Mouse (Mus musculus) right cerebral cortex, postnatal 25 days (tissue): Measurements from ENCODE around the gene Abhd16b.

Source experiments
- DNase-seq: peaks from one replicate; pipeline ENCODE4 v3.0.0; 2022

Abhd16b gene

GRCm38 (mm10) chr2:181493156-181493927, at the start of gene Abhd16b:
Gene Abhd16b (plus strand): TSS chr2:181493206.
- DNase-seq = no peak

DNA sequence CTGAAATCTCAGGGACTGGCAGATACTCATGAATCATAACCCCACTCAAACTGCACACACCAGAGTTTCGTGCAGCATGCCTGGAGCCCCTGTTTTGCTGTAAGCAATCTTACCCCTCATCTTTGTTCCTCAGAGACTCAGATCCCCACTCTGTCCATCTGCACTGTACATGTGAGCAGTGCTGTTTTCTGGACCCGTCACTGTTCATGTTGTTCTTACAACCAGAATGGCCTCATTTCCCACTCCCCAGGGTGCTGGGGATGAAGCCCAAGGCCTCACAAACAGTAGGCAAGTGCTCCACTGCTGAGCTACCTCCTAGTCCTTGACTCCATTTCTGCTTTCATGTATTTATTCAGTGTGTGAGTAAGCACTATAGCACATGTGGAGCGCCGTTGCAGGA, 40.8 kb upstream of the Abhd16b start:
- DNase-seq = no peak

- no peak for DNase-seq
Observed at GRCm38 (mm10) chr2:181453274-181453673, 39.7 kb upstream of the Abhd16b start.

DNA sequence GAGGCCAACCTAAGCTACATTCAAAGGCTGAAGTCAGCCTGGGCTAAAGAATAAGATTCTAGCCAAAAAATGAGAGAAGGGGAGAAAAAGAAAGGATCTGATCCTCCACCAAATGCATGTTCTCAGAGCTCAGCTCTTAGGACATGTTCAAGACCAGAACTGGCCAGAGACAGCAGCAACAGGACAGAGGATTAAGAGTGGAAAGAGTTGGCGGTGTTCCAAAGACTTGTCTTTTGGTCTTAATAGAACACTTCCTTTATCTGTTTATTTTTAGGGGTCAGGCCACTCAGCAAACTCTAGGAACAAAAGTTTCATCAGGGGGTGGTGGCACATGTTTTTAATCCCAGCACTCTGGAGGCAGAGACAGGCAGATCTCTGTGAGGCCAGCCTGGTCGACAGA, 37.1 kb upstream of the Abhd16b start:
- DNase-seq = no peak

DNA sequence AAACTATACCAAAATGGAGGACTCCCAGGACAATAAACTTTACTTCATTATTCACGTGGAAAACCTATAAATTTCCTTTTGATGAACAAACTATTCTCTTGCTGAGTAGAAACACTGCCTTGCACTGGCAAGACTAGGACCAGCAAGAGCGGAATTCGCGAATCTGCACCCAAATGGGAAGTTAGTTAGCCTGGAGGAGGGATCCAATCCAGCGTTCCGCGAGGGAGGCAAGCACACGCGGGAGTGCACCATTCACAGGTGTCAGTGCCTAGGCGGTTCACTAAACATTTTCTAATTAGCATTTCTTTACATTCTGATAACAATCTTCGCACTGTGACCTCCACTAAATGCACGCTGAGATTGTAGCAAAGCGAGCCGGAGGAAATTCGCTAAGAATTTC, 35.2 kb upstream of the Abhd16b start:
- DNase-seq = no peak

DNA sequence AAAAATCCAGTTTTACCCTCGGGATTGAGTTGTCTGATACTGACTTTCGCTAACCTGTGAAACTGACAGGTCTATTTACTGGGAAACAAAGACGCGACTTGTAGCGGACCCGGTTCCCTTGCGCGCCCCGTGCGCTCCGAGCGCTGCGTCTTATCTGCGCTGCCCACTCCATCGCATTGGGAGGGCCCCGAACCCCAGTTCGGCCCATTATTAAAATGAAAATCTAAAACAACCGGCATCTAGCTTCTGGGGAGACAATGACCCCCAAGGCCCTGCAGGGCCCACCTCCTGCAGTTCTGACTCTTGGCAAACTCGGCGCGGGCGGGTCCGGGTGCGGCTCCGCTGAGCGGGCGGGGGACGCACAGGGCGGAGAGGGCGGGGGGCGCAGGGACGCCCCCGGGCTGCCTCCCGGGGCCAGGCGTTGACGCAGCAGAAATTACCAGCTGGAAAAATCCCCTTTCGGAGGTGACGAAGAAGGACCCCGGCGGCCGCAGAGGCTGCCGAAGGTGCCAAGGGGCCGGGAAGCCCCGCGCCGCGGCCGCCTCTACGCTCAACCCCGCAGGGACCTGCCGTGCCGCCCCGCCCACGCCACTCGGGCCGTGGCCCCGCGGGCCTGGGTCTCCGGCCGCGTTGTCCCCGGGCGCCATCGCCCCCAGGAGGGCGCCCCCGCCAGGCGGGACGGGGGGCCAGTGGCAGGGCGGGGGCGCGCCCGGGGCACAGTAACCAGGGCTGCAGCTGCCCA, 34.4 kb upstream of the Abhd16b start:
- peak; percentile 17 for DNase-seq

- DNase-seq = peak; percentile 76
Observed at GRCm38 (mm10) chr2:181459153-181459672, 33.8 kb upstream of the Abhd16b start, which contains the start of gene Zbtb46. Gene Zbtb46 (minus strand): TSS chr2:181459426.

GRCm38 (mm10) chr2:181459673-181460621, 33.1 kb upstream of the Abhd16b start:
- peak; percentile 31 for DNase-seq

DNA sequence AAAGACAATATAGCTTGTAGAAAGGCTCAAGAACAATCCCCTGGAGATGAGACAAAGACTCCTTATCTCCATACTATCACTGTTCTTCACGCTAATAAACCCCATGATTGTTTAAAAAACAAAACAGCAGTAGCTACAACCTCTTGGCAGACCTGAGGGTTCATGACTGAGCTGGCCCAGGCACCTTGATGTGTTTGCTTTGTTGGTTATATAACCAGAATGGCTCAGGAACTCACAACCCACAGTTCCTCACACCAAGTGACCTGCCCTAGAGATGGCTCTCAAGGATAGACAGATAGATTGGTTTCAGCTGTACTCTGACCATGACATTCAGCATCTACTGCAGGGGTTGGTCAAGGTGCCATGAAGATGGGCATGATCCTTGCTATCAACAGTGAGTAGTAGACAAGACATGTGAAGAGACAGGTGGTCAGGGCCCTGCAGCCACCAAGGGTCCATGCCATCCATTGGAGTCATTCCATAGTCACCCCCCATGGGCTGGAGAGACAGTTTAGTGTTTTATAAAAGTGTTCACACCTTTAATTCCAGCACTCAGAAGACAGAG, 31.4 kb upstream of the Abhd16b start:
- DNase-seq = no peak

DNA sequence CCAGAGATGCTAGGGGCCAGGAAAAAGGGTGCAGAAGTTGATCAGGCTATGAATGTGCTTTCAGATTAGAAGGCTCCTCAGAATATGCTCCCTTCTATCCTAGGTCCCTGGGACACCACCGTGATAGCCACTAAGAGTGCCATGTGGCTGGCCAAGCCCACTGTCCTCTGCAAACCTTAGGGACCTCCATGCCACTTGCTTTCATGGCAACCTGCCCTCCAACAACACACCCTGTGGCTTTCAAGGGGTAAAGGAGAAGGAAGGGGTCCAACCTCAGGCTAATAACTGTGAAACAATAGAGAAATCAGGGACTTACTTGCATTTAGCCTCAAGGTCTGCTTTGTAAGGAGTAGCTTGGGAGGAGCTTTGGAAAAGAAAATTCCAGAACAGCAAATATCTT, 30.4 kb upstream of the Abhd16b start:
- no peak for DNase-seq

DNA sequence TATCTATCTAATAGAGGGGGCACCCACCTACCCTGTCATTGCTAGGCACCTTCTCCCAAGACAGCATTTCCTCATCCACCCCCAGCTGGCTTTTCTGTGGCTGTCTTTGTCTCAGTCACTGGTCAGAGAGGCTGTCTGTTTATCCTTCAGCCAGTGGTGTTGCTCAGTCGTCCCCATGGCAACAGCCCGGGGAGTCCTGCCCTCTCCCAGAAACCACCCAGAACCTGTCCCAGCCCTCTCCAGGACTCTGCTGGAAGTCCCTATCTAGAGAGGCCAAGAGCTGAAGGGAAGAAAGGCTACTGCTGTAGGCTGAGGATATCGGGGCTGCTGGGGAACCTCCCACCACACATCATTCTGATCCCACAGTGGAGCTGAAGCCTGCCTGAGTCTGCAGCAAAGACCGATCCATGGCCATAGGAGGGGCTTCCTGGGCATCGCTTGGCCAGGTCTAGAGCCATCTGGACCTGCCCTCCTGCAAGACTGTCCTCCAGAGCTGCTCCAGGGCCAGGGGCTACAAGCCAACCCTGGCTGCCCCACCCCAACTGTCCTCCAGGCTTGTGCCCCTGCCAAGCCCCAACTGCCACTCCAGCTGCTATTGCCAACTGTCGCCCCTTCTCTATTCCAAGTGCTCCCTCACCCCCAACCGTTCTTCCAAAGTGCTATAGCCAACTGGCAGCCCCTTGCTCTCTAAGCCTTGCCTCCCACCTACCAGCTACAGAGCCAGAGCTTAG, 29.8 kb upstream of the Abhd16b start:
- peak; percentile 51 for DNase-seq

DNA sequence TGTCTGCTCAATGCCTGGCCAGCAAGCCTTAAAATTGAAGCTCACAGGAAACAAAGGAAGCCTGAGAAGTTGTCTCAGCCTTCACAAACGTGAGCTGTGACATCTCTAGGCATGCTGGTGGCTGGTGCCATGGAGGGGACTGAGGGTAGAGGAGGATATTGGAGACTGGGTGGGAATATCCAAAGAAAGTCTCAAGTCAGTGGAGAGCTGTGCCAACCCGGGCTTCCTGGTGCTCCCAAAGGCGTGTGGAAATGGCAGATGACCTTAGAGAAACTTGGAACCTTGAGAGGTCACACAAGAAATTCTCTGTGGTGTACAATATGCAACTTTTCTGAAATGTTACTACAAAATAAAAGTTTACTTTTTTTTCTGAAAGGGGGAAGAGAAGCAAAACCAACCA, 27.6 kb upstream of the Abhd16b start:
- no peak for DNase-seq

- no peak for DNase-seq
Observed at GRCm38 (mm10) chr2:181470285-181470684, 22.7 kb upstream of the Abhd16b start.

GRCm38 (mm10) chr2:181471246-181471645, 21.8 kb upstream of the Abhd16b start:
- no peak for DNase-seq

GRCm38 (mm10) chr2:181472256-181472827, 20.7 kb upstream of the Abhd16b start:
- no peak for DNase-seq

DNA sequence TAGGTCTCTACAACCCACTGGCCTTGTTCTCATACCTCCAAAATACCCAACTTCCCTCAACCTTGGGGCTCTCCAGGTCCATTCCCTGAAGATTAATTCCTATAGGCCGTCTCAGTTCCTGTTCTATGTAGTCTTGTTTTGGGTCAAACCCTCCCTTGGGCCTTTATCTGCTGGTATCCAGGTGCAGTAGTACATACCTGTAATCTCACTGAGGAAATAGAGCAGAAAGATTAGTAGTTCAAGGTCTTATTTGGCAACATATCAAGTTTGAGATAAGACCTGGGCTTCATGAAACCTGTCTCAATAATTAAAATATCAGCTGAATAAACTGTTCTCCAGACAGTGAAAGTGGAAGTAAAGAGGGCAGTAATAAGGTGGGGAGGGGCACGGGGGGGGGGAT, 9.9 kb upstream of the Abhd16b start:
- DNase-seq = no peak

DNA sequence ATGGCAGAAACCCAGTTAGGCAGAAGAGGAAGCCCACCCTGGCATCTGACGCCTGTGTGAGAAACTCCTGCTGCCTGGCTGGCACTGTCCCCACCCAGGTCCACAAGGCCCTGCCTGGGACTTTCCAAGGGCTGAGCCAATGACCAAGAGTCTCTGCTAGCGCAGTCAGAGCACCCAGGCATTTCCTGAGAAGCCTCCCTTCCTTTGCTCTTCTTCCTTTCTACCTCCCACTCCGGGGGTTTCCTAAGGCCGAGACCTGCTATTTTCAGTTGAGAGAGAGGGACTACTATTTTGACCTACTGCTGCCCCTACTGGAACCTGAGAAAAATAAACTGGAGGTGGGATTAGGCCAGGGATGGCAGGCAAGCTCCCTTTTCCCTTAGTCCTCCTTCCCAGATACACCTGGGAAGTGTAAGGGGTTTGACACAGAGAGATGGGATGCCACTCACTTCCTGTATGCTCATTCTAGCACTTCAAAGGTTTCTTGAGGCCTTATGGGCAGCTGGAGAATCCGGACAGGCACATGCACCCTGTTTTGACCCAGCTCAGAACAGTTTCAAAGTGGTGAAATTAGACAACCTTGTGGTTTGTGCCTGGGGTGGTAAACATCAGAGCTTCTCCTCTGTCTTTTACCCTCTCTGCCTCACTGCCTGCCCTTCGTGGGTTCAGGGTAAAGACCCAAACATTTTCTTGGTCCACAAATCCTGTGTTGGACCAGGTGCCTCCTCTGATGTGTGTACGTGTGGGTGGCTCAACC, 9.3 kb upstream of the Abhd16b start:
- no peak for DNase-seq

- DNase-seq = no peak
Observed at GRCm38 (mm10) chr2:181484456-181485233, 8.4 kb upstream of the Abhd16b start.

DNA sequence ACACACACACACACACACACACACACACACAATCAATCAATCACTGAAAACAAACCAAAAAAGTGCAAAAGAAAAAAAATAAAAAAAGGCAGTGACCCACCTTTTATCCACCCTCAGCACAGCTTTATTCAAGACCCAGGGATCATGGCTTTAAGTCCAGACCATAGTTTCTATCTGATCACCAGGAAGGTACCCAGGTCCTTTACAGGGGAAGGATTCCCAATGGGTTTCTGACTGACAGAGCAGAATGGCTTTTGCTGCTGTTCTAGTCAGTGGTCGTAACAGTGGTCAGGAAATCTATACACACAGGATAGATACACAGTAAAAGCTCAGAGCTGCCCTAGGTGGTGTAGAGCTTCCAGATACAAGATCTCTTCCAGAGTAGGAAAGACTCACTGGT, 7.3 kb upstream of the Abhd16b start:
- no peak for DNase-seq
